Comparison of ENCODE assay signal across 8 mouse cellular contexts in genomic region chr3:103130236-103130751, GRCm38 (mm10). TPM values are rescaled to one million over a fixed set of nuclear protein-coding genes. Genes with fewer than 3 reads are reported as not detected.
A peak's percentile ranks its signal among the peaks of the same experiment; 100 is the strongest.
DNase-seq lines count a peak whose midpoint lies in the region; ATAC-seq and TF ChIP-seq lines count a peak whose summit lies in the region.

No protein-coding gene starts in this region.

- ATAC-seq in intestine, postnatal 0 days, result no peak
- ATAC-seq in liver, embryonic 11.5 days (replicated peaks; ENCODE audit: low FRiP score), result peak; percentile 89

- H3K4me2 ChIP-seq in intestine, postnatal 0 days (replicated peaks; ENCODE audit: low read depth), result peak overlapping the region; percentile 14; the same call in 1 of the 2 replicates
- peak overlapping the region; percentile 67 for H3K4me2 ChIP-seq in liver, embryonic 11.5 days

- H3K9me3 ChIP-seq in intestine, postnatal 0 days (ENCODE audit: control insufficient read depth), result no peaks in the 10 kb centered on the region
- H3K9me3 ChIP-seq in liver, embryonic 11.5 days (ENCODE audit: control insufficient read depth, low read length), result no peaks in the 10 kb centered on the region

- no peak overlapping the region for H3K4me3 ChIP-seq in intestine, postnatal 0 days (ENCODE audit: low read depth, low read length)
- peak overlapping the region; percentile 32 for H3K4me3 ChIP-seq in liver, embryonic 11.5 days (ENCODE audit: low read depth, low read length)

- H3K27me3 ChIP-seq in intestine, postnatal 0 days (replicated peaks; ENCODE audit: control insufficient read depth, insufficient read depth, low read length), result no peaks in the 10 kb centered on the region
- H3K27me3 ChIP-seq in liver, embryonic 11.5 days (replicated peaks; ENCODE audit: control insufficient read depth, insufficient read depth, low read length), result no peaks in the 10 kb centered on the region

- no peaks in the 10 kb centered on the region for H3K36me3 ChIP-seq in intestine, postnatal 0 days (ENCODE audit: control insufficient read depth, insufficient read depth)
- peaks cover 5% of the 10 kb centered on the region; the same call in 1 of the 2 replicates for H3K36me3 ChIP-seq in liver, embryonic 11.5 days (ENCODE audit: control insufficient read depth, insufficient read depth, low read length)

- 0 out of 2 replicates have a peak, but pooled peaks cover 3% of the 10 kb centered on the region for H3K4me1 ChIP-seq in intestine, postnatal 0 days (replicated peaks; ENCODE audit: control insufficient read depth, insufficient read depth, low read length)
- H3K4me1 ChIP-seq in liver, embryonic 11.5 days (replicated peaks; ENCODE audit: control insufficient read depth, insufficient read depth, low read length), result peaks cover 36% of the 10 kb centered on the region

- H3K9ac ChIP-seq in intestine, postnatal 0 days (ENCODE audit: low read depth, low read length), result no peak overlapping the region
- peak overlapping the region; percentile 61 for H3K9ac ChIP-seq in liver, embryonic 11.5 days (ENCODE audit: low read depth, low read length)

- peak; percentile 48 for DNase-seq in adrenal gland, adult 2 months
- no peak for DNase-seq in adrenal gland, postnatal 4 days (ENCODE audit: low spot score in 2 of 2)
- DNase-seq in adipocyte (ENCODE audit: low spot score), result peak; percentile 91
- peak; percentile 97 for DNase-seq in heart, adult 11 months
- peak; percentile 53 for DNase-seq in liver, embryonic 11.5 days (ENCODE audit: low spot score)
- DNase-seq in monocyte, adult 2 months (ENCODE audit: low read depth in 1 of 2, low spot score in 2 of 2), result peak; percentile 12 to 29
- no peak for DNase-seq in cerebellum, postnatal 4 days (ENCODE audit: low spot score in 2 of 2)

- TF ChIP-seq CTCF in intestine, postnatal 0 days (IDR thresholded peaks at IDR 0.05; ENCODE audit: low read depth), result no peak

- no peak overlapping the region for H3K27ac ChIP-seq in intestine, postnatal 0 days (ENCODE audit: low read depth, low read length)
- H3K27ac ChIP-seq in liver, embryonic 11.5 days (ENCODE audit: low read depth, low read length), result peak overlapping the region; percentile 85

- 26% methylated on average over 6 of the region's 6 CpGs for WGBS in intestine, postnatal 0 days
- 20% methylated on average over 6 of the region's 6 CpGs for WGBS in liver, embryonic 11.5 days

RNA-seq across cellular contexts. Expression of gene Dennd2c, which starts 27.9 kb away (rescaled TPM):
- total RNA-seq in adrenal gland, adult 2 months (2021), result 1 to 10 TPM; 1.1 to 2.1 TPM
- 0.13 and 0.25 TPM in 2 replicates for polyA plus RNA-seq in adrenal gland, adult 2 months (2012; rRNA removed)
- 1 to 10 TPM; 3.1 to 3.8 TPM for total RNA-seq in adrenal gland, postnatal 4 days (2021)
- 0.95 and 0.96 TPM in 2 replicates for polyA plus RNA-seq in intestine, postnatal 0 days (2015; fragmentation: Nextera tagmentation; extraction: Ambion mirVana)
- 8.2 and 8.8 TPM in 2 replicates for polyA plus RNA-seq in liver, embryonic 11.5 days (2014; fragmentation: Nextera tagmentation; extraction: Ambion mirVana)

RNA-seq across cellular contexts. Expression of gene Bcas2, which starts 41.2 kb away (rescaled TPM):
- 10 to 100 TPM; 53.5 to 56.0 TPM for total RNA-seq in adrenal gland, adult 2 months (2021)
- polyA plus RNA-seq in adrenal gland, adult 2 months (2012; rRNA removed), result 13.6 and 16.8 TPM in 2 replicates
- total RNA-seq in adrenal gland, postnatal 4 days (2021), result 10 to 100 TPM; 66.8 to 75.5 TPM
- 88.7 and 93.5 TPM in 2 replicates for polyA plus RNA-seq in intestine, postnatal 0 days (2015; fragmentation: Nextera tagmentation; extraction: Ambion mirVana)
- polyA plus RNA-seq in liver, embryonic 11.5 days (2014; fragmentation: Nextera tagmentation; extraction: Ambion mirVana), result 272 and 278 TPM in 2 replicates

RNA-seq across cellular contexts. Expression of gene Ampd1, which starts 56.5 kb away (rescaled TPM):
- not detected for total RNA-seq in adrenal gland, adult 2 months (2021)
- polyA plus RNA-seq in adrenal gland, adult 2 months (2012; rRNA removed), result not detected in 2 replicates
- 1 to 10 TPM; 3.4 to 7.6 TPM for total RNA-seq in adrenal gland, postnatal 4 days (2021)
- polyA plus RNA-seq in intestine, postnatal 0 days (2015; fragmentation: Nextera tagmentation; extraction: Ambion mirVana), result not detected in 2 replicates
- 0.40 and 0.53 TPM in 2 replicates for polyA plus RNA-seq in liver, embryonic 11.5 days (2014; fragmentation: Nextera tagmentation; extraction: Ambion mirVana)

Comparison
In these comparisons a context has a peak if more than half of its experiments do, and no peak if none do; other contexts are left out.
1. DNase-seq: peak in adrenal gland, adult 2 months (single experiment), adipocyte (single experiment), heart, adult 11 months (single experiment), liver, embryonic 11.5 days (single experiment) and monocyte, adult 2 months (2 of 2); none in adrenal gland, postnatal 4 days (0 of 2) and cerebellum, postnatal 4 days (0 of 2).